Mouse (Mus musculus): Measurements from ENCODE around the gene Cpm. TPM values are rescaled to one million over a fixed set of nuclear protein-coding genes. Genes with fewer than 3 reads are reported as not detected.

The Cpm gene
- polyA plus RNA-seq, 2 experiments, result 24.4 to 41.6 TPM

DNA sequence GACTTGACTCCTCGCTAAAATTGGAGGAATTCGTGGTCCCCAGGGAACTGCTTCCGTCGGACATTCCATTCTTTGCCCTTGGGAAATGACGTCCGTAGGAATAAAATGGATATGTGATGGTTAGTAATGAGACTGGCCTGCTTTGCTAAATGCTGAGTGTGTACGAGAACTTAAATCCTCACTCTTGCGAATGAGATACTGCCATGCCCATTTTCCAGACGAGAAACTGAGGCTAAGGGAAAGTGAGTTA is 12.8 kb downstream of the Cpm start:
- TF ChIP-seq POLR2A (IDR thresholded peaks at IDR 0.05; ENCODE audit: borderline replicate concordance, extremely low read depth, insufficient read depth, insufficient read length), result no peak
- Histone ChIP-seq H3K4me2 (replicated peaks; ENCODE audit: low read depth, low read length, severe bottlenecking) (no peak overlapping the region), H3K4me1 (ENCODE audit: control insufficient read depth, insufficient read depth, low read length) (peaks cover 16% of the 10 kb centered on the region), H3K4me3 (replicated peaks; ENCODE audit: low read length) (no peak overlapping the region), H3K9ac (ENCODE audit: low read depth, low read length, severe bottlenecking) (no peak overlapping the region), H3K36me3 (ENCODE audit: control insufficient read depth, insufficient read depth, low read length) (no peaks in the 10 kb centered on the region), H3K9me3 (ENCODE audit: control insufficient read depth, low read length) (no peaks in the 10 kb centered on the region), H3K27ac (replicated peaks; ENCODE audit: low read depth, low read length) (no peak overlapping the region), H3K27me3 (ENCODE audit: control insufficient read depth, insufficient read depth, low read length) (no peaks in the 10 kb centered on the region)
- WGBS, result 84% methylated on average over 9 of the region's 9 CpGs
- DNase-seq (ENCODE audit: low spot score) (no peak), ATAC-seq (ENCODE audit: low FRiP score, low read depth) (no peak)

GRCm38 (mm10) chr10:117642491-117643262 is 13.4 kb downstream of the Cpm start:
- no peak for TF ChIP-seq POLR2A (IDR thresholded peaks at IDR 0.05; ENCODE audit: borderline replicate concordance, extremely low read depth, insufficient read depth, insufficient read length)
- Histone ChIP-seq H3K36me3 (ENCODE audit: control insufficient read depth, insufficient read depth, low read length) (no peaks in the 10 kb centered on the region), H3K27ac (replicated peaks; ENCODE audit: low read depth, low read length) (no peak overlapping the region), H3K4me1 (ENCODE audit: control insufficient read depth, insufficient read depth, low read length) (peaks cover 16% of the 10 kb centered on the region), H3K27me3 (ENCODE audit: control insufficient read depth, insufficient read depth, low read length) (no peaks in the 10 kb centered on the region), H3K9me3 (ENCODE audit: control insufficient read depth, low read length) (no peaks in the 10 kb centered on the region), H3K4me3 (replicated peaks; ENCODE audit: low read length) (no peak overlapping the region), H3K9ac (ENCODE audit: low read depth, low read length, severe bottlenecking) (no peak overlapping the region), H3K4me2 (replicated peaks; ENCODE audit: low read depth, low read length, severe bottlenecking) (no peak overlapping the region)
- DNase-seq (ENCODE audit: low spot score), result no peak
- ATAC-seq (ENCODE audit: low FRiP score, low read depth), result no peak
- WGBS, result 93% methylated on average over 15 of the region's 15 CpGs

- ATAC-seq (ENCODE audit: low FRiP score, low read depth), result no peak
- 75% methylated on average over 6 of the region's 6 CpGs for WGBS
- H3K9me3 ChIP-seq (ENCODE audit: control insufficient read depth, low read length), result no peaks in the 10 kb centered on the region
- DNase-seq (ENCODE audit: low spot score), result no peak
- H3K36me3 ChIP-seq (ENCODE audit: control insufficient read depth, insufficient read depth, low read length), result no peaks in the 10 kb centered on the region
- no peak overlapping the region for H3K9ac ChIP-seq (ENCODE audit: low read depth, low read length, severe bottlenecking)
- H3K27me3 ChIP-seq (ENCODE audit: control insufficient read depth, insufficient read depth, low read length), result no peaks in the 10 kb centered on the region
- no peak overlapping the region for H3K4me3 ChIP-seq (replicated peaks; ENCODE audit: low read length)
- TF ChIP-seq POLR2A (IDR thresholded peaks at IDR 0.05; ENCODE audit: borderline replicate concordance, extremely low read depth, insufficient read depth, insufficient read length), result no peak
- no peak overlapping the region for H3K4me2 ChIP-seq (replicated peaks; ENCODE audit: low read depth, low read length, severe bottlenecking)
- H3K27ac ChIP-seq (replicated peaks; ENCODE audit: low read depth, low read length), result no peak overlapping the region
- H3K4me1 ChIP-seq (ENCODE audit: control insufficient read depth, insufficient read depth, low read length), result peaks cover 16% of the 10 kb centered on the region
These were observed 14.0 kb downstream of the Cpm start for GRCm38 (mm10) chr10:117643302-117643701.

- no peaks in the 10 kb centered on the region for H3K36me3 ChIP-seq (ENCODE audit: control insufficient read depth, insufficient read depth, low read length)
- H3K4me2 ChIP-seq (replicated peaks; ENCODE audit: low read depth, low read length, severe bottlenecking), result no peak overlapping the region
- ATAC-seq (ENCODE audit: low FRiP score, low read depth), result peak; percentile 21; the same call in 1 of the 2 replicates
- no peak for TF ChIP-seq POLR2A (IDR thresholded peaks at IDR 0.05; ENCODE audit: borderline replicate concordance, extremely low read depth, insufficient read depth, insufficient read length)
- no peaks in the 10 kb centered on the region for H3K27me3 ChIP-seq (ENCODE audit: control insufficient read depth, insufficient read depth, low read length)
- no peak overlapping the region for H3K9ac ChIP-seq (ENCODE audit: low read depth, low read length, severe bottlenecking)
- no peaks in the 10 kb centered on the region for H3K9me3 ChIP-seq (ENCODE audit: control insufficient read depth, low read length)
- DNase-seq (ENCODE audit: low spot score), result no peak
- H3K4me1 ChIP-seq (ENCODE audit: control insufficient read depth, insufficient read depth, low read length), result peaks cover 16% of the 10 kb centered on the region
- H3K27ac ChIP-seq (replicated peaks; ENCODE audit: low read depth, low read length), result no peak overlapping the region
- 62% methylated on average over 12 of the region's 12 CpGs for WGBS
- H3K4me3 ChIP-seq (replicated peaks; ENCODE audit: low read length), result no peak overlapping the region
These were observed 14.6 kb downstream of the Cpm start for GRCm38 (mm10) chr10:117643711-117644428.

- H3K9me3 ChIP-seq (ENCODE audit: control insufficient read depth, low read length), result no peaks in the 10 kb centered on the region
- peaks cover 16% of the 10 kb centered on the region for H3K4me1 ChIP-seq (ENCODE audit: control insufficient read depth, insufficient read depth, low read length)
- no peaks in the 10 kb centered on the region for H3K27me3 ChIP-seq (ENCODE audit: control insufficient read depth, insufficient read depth, low read length)
- no peak overlapping the region for H3K4me3 ChIP-seq (replicated peaks; ENCODE audit: low read length)
- H3K36me3 ChIP-seq (ENCODE audit: control insufficient read depth, insufficient read depth, low read length), result no peaks in the 10 kb centered on the region
- ATAC-seq (ENCODE audit: low FRiP score, low read depth), result peak; percentile 70; the same call in 1 of the 2 replicates
- H3K9ac ChIP-seq (ENCODE audit: low read depth, low read length, severe bottlenecking), result no peak overlapping the region
- no peak for TF ChIP-seq POLR2A (IDR thresholded peaks at IDR 0.05; ENCODE audit: borderline replicate concordance, extremely low read depth, insufficient read depth, insufficient read length)
- no peak overlapping the region; the same call in 1 of the 2 replicates for H3K27ac ChIP-seq (replicated peaks; ENCODE audit: low read depth, low read length)
- H3K4me2 ChIP-seq (replicated peaks; ENCODE audit: low read depth, low read length, severe bottlenecking), result no peak overlapping the region
- 10% methylated on average over 8 of the region's 8 CpGs for WGBS
- DNase-seq (ENCODE audit: low spot score), result no peak
These were observed 15.1 kb downstream of the Cpm start for GRCm38 (mm10) chr10:117644429-117644748.
